Mouse (Mus musculus): Measurements from ENCODE around the gene Oas1h. TPM values are rescaled to one million over a fixed set of nuclear protein-coding genes. Genes with fewer than 3 reads are reported as not detected.

Gene Oas1h
- polyA plus RNA-seq, 1 experiment: not detected

DNA sequence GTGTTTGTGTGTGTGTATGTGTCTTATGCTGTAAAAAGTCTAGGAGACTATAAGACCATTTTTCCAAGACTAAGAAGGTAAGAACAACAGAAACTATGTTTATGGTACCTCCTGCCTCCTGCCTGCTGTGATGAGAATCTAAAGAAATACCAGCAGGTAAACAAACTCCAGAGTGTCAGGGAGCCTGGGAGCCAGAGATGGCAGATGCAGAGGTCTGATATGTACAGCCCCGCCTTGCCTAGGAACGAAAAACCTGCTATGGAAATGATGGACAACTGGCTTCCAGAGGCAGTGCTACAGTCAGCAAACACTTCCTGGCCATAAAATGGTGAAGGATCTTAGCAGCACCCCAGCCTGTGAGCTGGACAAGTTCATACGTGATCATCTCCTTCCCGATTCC, 14.2 kb upstream of the Oas1h start, which contains the start of gene Oas1f:
Gene Oas1f (plus strand): TSS at position 301 of the 400 bp plus-strand sequence.
- H3K79me2 ChIP-seq (ENCODE audit: control insufficient read depth, insufficient read depth): no peaks in the 10 kb centered on the region
- H3K27me3 ChIP-seq (ENCODE audit: control insufficient read depth, insufficient read depth, insufficient read length): no peaks in the 10 kb centered on the region
- H3ac ChIP-seq (ENCODE audit: control insufficient read depth, insufficient read length): no peak within 1 kb of the TSS
- H3K4me2 ChIP-seq (ENCODE audit: low read depth): no peak within 1 kb of the TSS
- TF ChIP-seq MYOD1 (IDR thresholded peaks at IDR 0.05; ENCODE audit: control insufficient read depth in 1 of 3, insufficient read length in 2 of 3, low read depth in 2 of 3): no peak
- TF ChIP-seq TCF3 (IDR thresholded peaks at IDR 0.05; ENCODE audit: insufficient read length, low read depth): no peak
- TF ChIP-seq POLR2AphosphoS2 (IDR thresholded peaks at IDR 0.05; ENCODE audit: insufficient read length, low read depth): no peak
- no peak for TF ChIP-seq REST (IDR thresholded peaks at IDR 0.05; ENCODE audit: insufficient read depth, insufficient read length)
- TF ChIP-seq MAX (IDR thresholded peaks at IDR 0.05; ENCODE audit: low read depth): no peak
- TF ChIP-seq SRF (IDR thresholded peaks at IDR 0.05; ENCODE audit: control insufficient read depth, insufficient read length, low read depth): no peak
- no peak for TF ChIP-seq E2F4 (IDR thresholded peaks at IDR 0.05; ENCODE audit: insufficient read depth)
- TF ChIP-seq MYOG (IDR thresholded peaks at IDR 0.05; ENCODE audit: control insufficient read depth in 1 of 3, insufficient read depth in 1 of 3, insufficient read length in 2 of 3, low read depth in 2 of 3): no peak
- no peak for TF ChIP-seq TCF12 (IDR thresholded peaks at IDR 0.05; ENCODE audit: insufficient read depth, poor library complexity, severe bottlenecking)
- TF ChIP-seq USF1 (IDR thresholded peaks at IDR 0.05; ENCODE audit: low read depth): no peak
- no peak for TF ChIP-seq CEBPB (IDR thresholded peaks at IDR 0.05; ENCODE audit: insufficient read depth, poor library complexity, severe bottlenecking)
- TF ChIP-seq POLR2A (IDR thresholded peaks at IDR 0.05; ENCODE audit: insufficient read length, low read depth): no peak
- no peak within 1 kb of the TSS for H3K4me3 ChIP-seq
- no peaks in the 10 kb centered on the region for H3K36me3 ChIP-seq (ENCODE audit: control insufficient read depth, insufficient read depth)

DNA sequence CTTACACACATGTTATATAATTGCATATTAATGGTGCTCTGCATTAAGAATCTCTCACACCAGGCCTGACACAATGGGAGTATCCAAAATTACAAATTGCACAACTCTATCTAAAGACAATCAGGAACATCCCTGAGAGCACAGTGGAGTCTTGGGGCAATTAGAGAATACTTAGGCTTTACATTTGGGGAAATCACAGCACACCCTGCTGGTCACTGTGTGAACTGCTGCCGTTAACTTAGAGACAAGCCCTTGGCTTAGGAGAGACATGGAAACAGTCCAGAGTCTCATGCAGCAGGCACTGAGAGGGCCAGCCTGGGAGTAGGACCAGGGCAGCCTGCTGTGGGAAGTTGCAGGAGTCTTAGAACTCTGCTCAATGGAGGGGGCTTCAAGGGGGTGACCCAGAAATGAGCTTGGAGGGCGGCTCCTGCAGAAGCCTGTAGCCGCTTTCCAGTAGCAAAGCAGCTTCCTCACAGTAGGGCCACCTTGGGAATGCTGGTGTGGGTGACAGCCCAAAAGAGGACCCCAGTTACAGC, 11.6 kb upstream of the Oas1h start:
- Histone ChIP-seq H3ac (ENCODE audit: control insufficient read depth, insufficient read length) (no peak overlapping the region), H3K4me2 (ENCODE audit: low read depth) (no peak overlapping the region), H3K36me3 (ENCODE audit: control insufficient read depth, insufficient read depth) (no peaks in the 10 kb centered on the region), H3K27me3 (ENCODE audit: control insufficient read depth, insufficient read depth, insufficient read length) (no peaks in the 10 kb centered on the region), H3K79me2 (ENCODE audit: control insufficient read depth, insufficient read depth) (no peaks in the 10 kb centered on the region), H3K4me3 (no peak overlapping the region)
- TF ChIP-seq POLR2A (IDR thresholded peaks at IDR 0.05; ENCODE audit: insufficient read length, low read depth) (no peak), CEBPB (IDR thresholded peaks at IDR 0.05; ENCODE audit: insufficient read depth, poor library complexity, severe bottlenecking) (no peak), REST (IDR thresholded peaks at IDR 0.05; ENCODE audit: insufficient read depth, insufficient read length) (no peak), TCF12 (IDR thresholded peaks at IDR 0.05; ENCODE audit: insufficient read depth, poor library complexity, severe bottlenecking) (no peak), MYOD1 (IDR thresholded peaks at IDR 0.05; ENCODE audit: control insufficient read depth in 1 of 3, insufficient read length in 2 of 3, low read depth in 2 of 3) (no peak), MAX (IDR thresholded peaks at IDR 0.05; ENCODE audit: low read depth) (no peak), E2F4 (IDR thresholded peaks at IDR 0.05; ENCODE audit: insufficient read depth) (no peak), TCF3 (IDR thresholded peaks at IDR 0.05; ENCODE audit: insufficient read length, low read depth) (no peak)

DNA sequence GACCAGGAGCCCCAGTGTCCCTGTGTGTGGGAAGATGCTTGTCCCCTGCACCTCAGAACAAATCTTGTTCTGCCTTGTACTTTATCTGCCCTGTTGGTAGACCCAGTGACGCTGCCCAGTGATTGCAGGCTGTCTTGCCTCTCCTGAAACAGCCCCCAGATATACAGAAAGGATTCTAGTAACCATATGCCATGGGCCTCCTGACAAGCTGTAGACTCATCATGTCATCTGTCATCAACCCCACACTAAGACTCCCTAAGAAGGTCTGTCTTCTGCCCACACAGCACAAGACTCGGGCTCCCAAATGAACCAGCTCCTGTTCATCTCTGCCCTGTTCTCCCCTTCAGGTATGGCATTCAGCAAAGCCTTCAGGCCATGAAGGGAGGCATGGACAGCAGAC, 2.0 kb upstream of the Oas1h start:
- no peak overlapping the region for H3K4me2 ChIP-seq (ENCODE audit: low read depth)
- no peak overlapping the region for H3ac ChIP-seq (ENCODE audit: control insufficient read depth, insufficient read length)
- H3K79me2 ChIP-seq (ENCODE audit: control insufficient read depth, insufficient read depth): no peaks in the 10 kb centered on the region
- no peak for TF ChIP-seq MYOG (IDR thresholded peaks at IDR 0.05; ENCODE audit: control insufficient read depth in 1 of 3, insufficient read depth in 1 of 3, insufficient read length in 2 of 3, low read depth in 2 of 3)
- TF ChIP-seq POLR2AphosphoS2 (IDR thresholded peaks at IDR 0.05; ENCODE audit: insufficient read length, low read depth): no peak
- no peak for TF ChIP-seq SRF (IDR thresholded peaks at IDR 0.05; ENCODE audit: control insufficient read depth, insufficient read length, low read depth)
- no peak for TF ChIP-seq CEBPB (IDR thresholded peaks at IDR 0.05; ENCODE audit: insufficient read depth, poor library complexity, severe bottlenecking)
- H3K4me3 ChIP-seq: no peak overlapping the region
- no peaks in the 10 kb centered on the region for H3K36me3 ChIP-seq (ENCODE audit: control insufficient read depth, insufficient read depth)
- H3K27me3 ChIP-seq (ENCODE audit: control insufficient read depth, insufficient read depth, insufficient read length): no peaks in the 10 kb centered on the region

DNA sequence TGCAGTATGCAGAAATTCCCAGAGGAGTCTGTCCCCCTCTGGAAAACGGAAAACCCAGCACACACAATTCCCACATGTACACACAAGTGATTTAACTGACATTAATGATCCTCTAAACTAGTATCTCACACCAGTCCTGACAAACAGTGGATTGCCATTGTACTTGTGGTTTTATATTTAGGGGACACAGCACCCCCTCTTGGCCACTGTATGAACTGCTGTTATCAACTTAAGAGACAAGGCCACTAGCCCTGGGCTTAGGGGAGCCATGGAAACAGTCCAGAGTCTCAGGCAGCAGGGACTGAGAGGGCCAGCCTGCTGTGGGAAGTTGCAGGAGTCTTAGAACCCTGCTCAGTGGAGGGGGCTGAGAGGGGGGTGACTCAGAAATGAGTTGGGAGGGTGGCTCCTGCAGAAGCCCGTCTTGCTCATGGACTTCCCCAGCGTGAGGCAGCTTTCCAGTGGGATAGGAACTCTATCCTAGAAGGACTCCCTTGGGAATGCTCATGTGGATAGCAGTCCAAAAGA, 4.2 kb downstream of the Oas1h start:
- Histone ChIP-seq H3K36me3 (ENCODE audit: control insufficient read depth, insufficient read depth) (no peaks in the 10 kb centered on the region), H3K79me2 (ENCODE audit: control insufficient read depth, insufficient read depth) (no peaks in the 10 kb centered on the region), H3K4me3 (no peak overlapping the region), H3ac (ENCODE audit: control insufficient read depth, insufficient read length) (no peak overlapping the region), H3K4me2 (ENCODE audit: low read depth) (no peak overlapping the region), H3K27me3 (ENCODE audit: control insufficient read depth, insufficient read depth, insufficient read length) (no peaks in the 10 kb centered on the region)
- TF ChIP-seq TCF3 (IDR thresholded peaks at IDR 0.05; ENCODE audit: insufficient read length, low read depth) (no peak), CEBPB (IDR thresholded peaks at IDR 0.05; ENCODE audit: insufficient read depth, poor library complexity, severe bottlenecking) (no peak), TCF12 (IDR thresholded peaks at IDR 0.05; ENCODE audit: insufficient read depth, poor library complexity, severe bottlenecking) (no peak), REST (IDR thresholded peaks at IDR 0.05; ENCODE audit: insufficient read depth, insufficient read length) (no peak), POLR2A (IDR thresholded peaks at IDR 0.05; ENCODE audit: insufficient read length, low read depth) (no peak), USF1 (IDR thresholded peaks at IDR 0.05; ENCODE audit: low read depth) (no peak), MYOG (IDR thresholded peaks at IDR 0.05; ENCODE audit: control insufficient read depth in 1 of 3, insufficient read depth in 1 of 3, insufficient read length in 2 of 3, low read depth in 2 of 3) (no peak)

DNA sequence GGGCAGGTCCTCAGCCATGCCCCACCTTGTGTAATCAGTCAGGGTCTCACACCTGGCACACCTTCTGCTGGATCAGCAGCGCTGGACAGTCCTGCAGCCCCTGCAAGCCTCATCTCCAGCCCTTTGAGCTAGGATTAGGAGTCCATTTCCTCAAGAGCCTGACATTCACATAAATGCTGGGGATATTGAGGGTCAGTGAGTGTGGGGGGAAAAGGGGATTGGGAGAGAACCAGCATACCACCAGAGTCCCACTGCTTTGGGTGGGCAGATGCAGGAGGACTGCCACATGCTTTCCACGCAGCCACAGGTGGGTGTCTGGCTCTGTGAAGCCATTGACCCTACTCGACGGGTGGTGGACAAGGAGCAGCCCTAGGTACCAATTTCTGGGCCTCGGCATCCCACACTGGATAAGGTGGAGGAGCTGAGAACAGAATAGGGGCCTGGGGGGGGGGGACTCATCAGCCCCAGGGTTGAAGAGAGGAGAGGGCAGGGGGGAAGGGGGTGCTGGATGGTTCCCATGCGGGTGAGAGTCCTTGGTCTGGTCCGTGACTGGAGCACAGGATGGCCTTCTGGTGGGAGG, 8.3 kb downstream of the Oas1h start:
- no peaks in the 10 kb centered on the region for H3K27me3 ChIP-seq (ENCODE audit: control insufficient read depth, insufficient read depth, insufficient read length)
- H3K4me2 ChIP-seq (ENCODE audit: low read depth): no peak overlapping the region
- no peak overlapping the region for H3K4me3 ChIP-seq
- H3K36me3 ChIP-seq (ENCODE audit: control insufficient read depth, insufficient read depth): no peaks in the 10 kb centered on the region
- H3ac ChIP-seq (ENCODE audit: control insufficient read depth, insufficient read length): no peak overlapping the region
- TF ChIP-seq SRF (IDR thresholded peaks at IDR 0.05; ENCODE audit: control insufficient read depth, insufficient read length, low read depth) (no peak), CEBPB (IDR thresholded peaks at IDR 0.05; ENCODE audit: insufficient read depth, poor library complexity, severe bottlenecking) (no peak)
- no peaks in the 10 kb centered on the region for H3K79me2 ChIP-seq (ENCODE audit: control insufficient read depth, insufficient read depth)
